Mouse (Mus musculus): Measurements from ENCODE around the gene Klk1b11.
"Not testable (repeated sequence)": the region's sequence is repeated elsewhere in the genome, so short reads cannot be mapped to it uniquely, and the experiment has no call there.

Gene Klk1b11

GRCm38 (mm10) chr7:43995577-43995976 lies at the start of gene Klk1b11:
TSS of gene Klk1b11 (plus strand) at chr7:43995877.
- not testable (repeated sequence) for DNase-seq (ENCODE audit: low spot score)

- no peak for DNase-seq (ENCODE audit: low spot score)
Measured at GRCm38 (mm10) chr7:43950364-43950763, 45.3 kb upstream of the Klk1b11 start, which contains the start of gene Klk1b8. TSS of gene Klk1b8 (plus strand) at chr7:43950664.

- DNase-seq (ENCODE audit: low spot score) = no peak
Measured at GRCm38 (mm10) chr7:43952703-43953102, 43.0 kb upstream of the Klk1b11 start.

GRCm38 (mm10) chr7:43966451-43966850 lies 29.2 kb upstream of the Klk1b11 start, which contains the start of gene Klk1b1:
TSS of gene Klk1b1 (plus strand) at chr7:43966751.
- no peak for DNase-seq (ENCODE audit: low spot score)

GRCm38 (mm10) chr7:43967058-43967457 lies 28.6 kb upstream of the Klk1b11 start:
- DNase-seq (ENCODE audit: low spot score) = no peak

- DNase-seq (ENCODE audit: low spot score) = no peak
Measured at GRCm38 (mm10) chr7:43967612-43968011, 28.1 kb upstream of the Klk1b11 start.

- DNase-seq (ENCODE audit: low spot score) = not testable (repeated sequence)
Measured at GRCm38 (mm10) chr7:43975761-43976160, 19.9 kb upstream of the Klk1b11 start, which contains the start of gene Klk1b9. TSS of gene Klk1b9 (plus strand) at chr7:43976061.

GRCm38 (mm10) chr7:43985657-43986056 lies 10.0 kb upstream of the Klk1b11 start:
- no peak for DNase-seq (ENCODE audit: low spot score)

GRCm38 (mm10) chr7:43994821-43995220 lies 856 bp upstream of the Klk1b11 start:
- DNase-seq (ENCODE audit: low spot score) = not testable (repeated sequence)

- DNase-seq (ENCODE audit: low spot score) = no peak
Measured at GRCm38 (mm10) chr7:44004847-44005246, 9.2 kb downstream of the Klk1b11 start.

GRCm38 (mm10) chr7:44011868-44012267 lies 16.2 kb downstream of the Klk1b11 start, which contains the start of gene Klk1b26:
TSS of gene Klk1b26 (plus strand) at chr7:44012168.
- not testable (repeated sequence) for DNase-seq (ENCODE audit: low spot score)

GRCm38 (mm10) chr7:44014666-44015065 lies 19.0 kb downstream of the Klk1b11 start:
- not testable (repeated sequence) for DNase-seq (ENCODE audit: low spot score)

- no peak for DNase-seq (ENCODE audit: low spot score)
Measured at GRCm38 (mm10) chr7:44015071-44015470, 19.4 kb downstream of the Klk1b11 start.
